Mouse (Mus musculus): ENCODE results near the gene Rap2a.
A peak's percentile ranks its signal among the peaks of the same experiment; 100 is the strongest.

Rap2a gene

DNA sequence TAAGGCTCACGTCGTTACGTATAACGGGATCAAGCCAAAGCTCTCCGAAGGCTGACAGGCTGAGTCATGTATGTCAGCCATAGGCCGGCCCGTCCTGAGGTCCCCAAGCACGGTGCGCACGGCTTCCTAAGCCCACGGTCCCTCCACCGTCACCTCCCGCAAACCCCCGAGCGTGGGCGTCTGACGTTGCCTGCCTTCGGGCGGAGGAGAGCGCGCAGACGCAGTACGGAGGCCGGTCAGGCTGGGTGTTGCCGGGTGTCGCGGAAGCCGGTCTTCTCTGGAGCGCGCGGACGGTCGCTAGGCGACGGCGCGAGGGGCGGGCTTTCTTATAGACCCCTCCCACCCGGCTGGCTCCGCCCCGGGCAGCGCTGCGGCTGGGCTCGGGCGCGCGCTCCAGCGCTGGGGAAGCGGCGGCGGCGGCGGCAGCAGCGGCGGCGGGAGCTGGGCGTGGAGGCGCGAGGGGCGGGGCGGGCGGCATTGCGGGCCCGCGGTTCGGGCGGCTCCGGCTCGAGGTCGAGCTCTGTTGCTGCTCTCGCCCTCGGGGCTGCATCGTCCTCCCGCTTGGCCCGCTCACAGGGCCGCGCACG, at the start of gene Rap2a:
Gene Rap2a, plus strand, starts transcription at position 463 of the 587 bp plus-strand sequence.
- DNase-seq (ENCODE audit: low spot score) = peak; percentile 92

GRCm38 (mm10) chr14:120428497-120428896, 49.7 kb upstream of the Rap2a start:
- no peak for DNase-seq (ENCODE audit: low spot score)

- peak; percentile 15 for DNase-seq (ENCODE audit: low spot score)
Measured at GRCm38 (mm10) chr14:120432773-120433172, 45.5 kb upstream of the Rap2a start.

GRCm38 (mm10) chr14:120433931-120434398, 44.3 kb upstream of the Rap2a start:
- DNase-seq (ENCODE audit: low spot score) = no peak

DNA sequence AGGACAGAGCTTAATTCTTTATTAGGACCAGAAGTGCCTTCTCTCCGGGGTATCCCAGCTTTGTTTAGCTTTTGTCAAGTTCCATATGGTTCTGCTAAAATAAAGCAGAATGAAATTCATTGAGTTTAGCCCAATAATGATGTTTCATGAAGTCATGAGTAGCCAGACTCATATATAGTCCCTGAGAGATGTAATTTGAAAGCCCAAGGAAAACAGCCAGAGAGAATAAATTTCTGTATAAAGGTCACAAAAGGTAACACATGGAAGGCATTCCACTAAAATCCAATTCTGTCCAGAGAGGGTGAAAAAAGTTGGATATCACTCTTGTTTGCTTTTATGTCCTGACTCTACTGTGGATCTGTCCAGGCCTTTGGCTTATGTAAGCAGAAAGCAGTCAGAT, 43.4 kb upstream of the Rap2a start:
- DNase-seq (ENCODE audit: low spot score) = no peak

DNA sequence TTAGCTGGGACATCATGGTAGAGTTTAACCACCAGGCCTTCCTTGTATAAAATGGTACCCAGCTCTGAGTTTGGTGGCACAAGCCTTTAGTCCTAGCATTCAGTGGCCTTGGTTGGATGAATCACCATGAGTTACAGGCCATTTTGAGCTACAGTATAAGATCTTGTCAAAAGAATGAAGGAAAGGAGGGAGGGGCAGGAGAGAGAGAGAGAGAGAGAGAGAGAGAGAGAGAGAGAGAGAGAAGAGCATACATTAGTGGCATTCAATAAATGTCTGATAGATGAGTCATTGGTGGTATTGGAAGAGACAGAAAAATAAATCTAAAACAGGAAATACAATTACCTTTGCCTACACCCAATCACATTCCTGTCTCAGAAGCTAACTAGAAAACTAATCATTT, 37.5 kb upstream of the Rap2a start:
- no peak for DNase-seq (ENCODE audit: low spot score)

DNA sequence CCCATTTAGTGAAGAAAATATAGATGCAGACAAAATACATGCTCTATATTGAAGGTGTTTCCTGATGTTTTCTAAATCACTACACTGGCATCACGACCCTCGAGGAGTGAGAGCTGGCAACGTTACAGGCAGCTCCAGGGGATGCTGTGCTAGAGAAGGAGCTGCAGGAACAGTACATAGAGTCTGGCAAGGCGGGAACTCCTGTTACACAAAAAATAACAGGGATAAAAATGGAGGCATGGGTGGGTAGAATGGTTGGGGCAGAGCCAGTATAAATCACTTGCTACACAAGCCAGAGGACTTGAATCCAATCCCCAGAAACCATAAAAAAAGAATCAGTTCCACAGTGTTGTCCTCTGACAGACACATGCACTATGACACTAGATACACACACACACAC, 37.0 kb upstream of the Rap2a start:
- no peak for DNase-seq (ENCODE audit: low spot score)

DNA sequence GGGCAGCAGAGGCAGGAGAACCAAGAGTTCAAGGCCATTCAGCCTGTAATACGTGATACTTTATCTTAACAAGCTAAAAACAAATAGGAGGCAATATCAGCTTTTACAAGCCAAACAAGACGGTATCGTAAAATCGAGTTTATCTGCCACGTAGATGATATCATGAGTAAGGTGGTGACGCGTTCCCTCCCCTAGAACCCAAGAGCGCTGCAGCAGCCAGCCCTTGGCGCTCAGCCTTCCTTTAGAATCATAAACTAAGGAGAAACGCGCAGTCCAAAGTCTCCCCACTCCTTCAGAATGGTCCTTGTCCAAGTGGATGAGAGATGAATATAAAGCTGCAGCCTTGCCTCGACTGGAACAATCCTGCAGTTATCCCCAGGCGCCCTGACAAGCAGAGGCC, 36.4 kb upstream of the Rap2a start:
- no peak for DNase-seq (ENCODE audit: low spot score)

DNA sequence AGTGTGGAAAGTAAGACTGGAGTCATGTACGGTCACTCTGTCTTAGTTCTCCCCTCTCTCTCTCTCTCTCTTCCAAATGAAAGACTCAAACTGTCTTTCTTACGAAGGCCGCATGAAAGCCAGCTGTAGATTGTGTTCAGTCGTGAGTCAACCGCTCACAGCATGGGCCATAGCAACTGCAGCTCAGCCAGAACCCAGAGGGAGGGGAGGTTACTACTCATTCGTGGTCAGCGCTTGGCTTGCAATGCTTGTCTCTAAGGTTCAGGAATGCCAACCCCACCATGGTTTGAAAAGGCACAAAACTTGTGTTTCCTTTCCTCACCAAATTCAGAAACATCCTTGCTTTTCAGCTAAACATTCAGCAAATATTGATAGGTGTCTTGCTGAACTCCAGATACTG, 24.0 kb upstream of the Rap2a start:
- DNase-seq (ENCODE audit: low spot score) = peak; percentile 6

DNA sequence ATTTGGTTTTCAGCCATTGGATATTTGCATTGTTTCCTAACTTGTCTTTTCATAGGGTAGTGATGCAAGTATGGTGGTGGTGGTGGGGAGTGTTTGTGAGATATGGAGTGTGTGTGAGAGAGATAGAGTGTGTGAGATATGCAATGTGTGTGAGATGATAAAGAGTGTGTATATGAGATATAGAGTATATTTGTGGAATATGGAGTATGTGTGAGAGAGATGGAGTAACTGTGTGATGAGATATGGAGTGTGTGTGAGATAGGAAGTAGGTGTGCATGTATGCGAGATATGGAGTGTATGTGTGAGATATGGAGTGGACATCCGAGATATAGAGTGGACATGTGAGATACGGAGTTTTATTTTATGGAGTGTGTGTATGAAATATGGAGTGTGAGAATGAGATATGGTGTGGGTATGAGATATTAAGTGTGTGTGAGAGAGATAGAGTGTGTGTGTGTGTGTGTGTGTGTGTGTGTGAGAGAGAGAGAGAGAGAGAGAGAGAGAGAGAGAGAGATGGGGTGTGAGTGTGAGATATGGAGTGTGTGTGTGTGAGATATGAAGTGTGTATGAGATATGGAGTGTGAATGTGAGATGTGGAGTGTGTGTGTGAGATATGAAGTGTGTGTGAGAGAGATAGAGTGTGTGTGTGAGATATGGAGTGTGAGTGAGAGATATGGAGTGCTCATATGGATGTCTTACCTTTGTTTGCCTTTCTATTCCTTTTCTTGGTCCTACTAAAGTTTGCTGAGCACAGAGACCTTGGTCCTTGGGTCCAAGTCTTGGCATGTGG, 14.1 kb upstream of the Rap2a start:
- DNase-seq (ENCODE audit: low spot score) = no peak

- DNase-seq (ENCODE audit: low spot score) = no peak
Measured at GRCm38 (mm10) chr14:120466816-120467215, 11.4 kb upstream of the Rap2a start.

GRCm38 (mm10) chr14:120469126-120469790, 9.0 kb upstream of the Rap2a start:
- DNase-seq (ENCODE audit: low spot score) = no peak

- no peak for DNase-seq (ENCODE audit: low spot score)
Measured at GRCm38 (mm10) chr14:120476186-120476697, 2.0 kb upstream of the Rap2a start.

- peak; percentile 97 for DNase-seq (ENCODE audit: low spot score)
Measured at GRCm38 (mm10) chr14:120477288-120477981, 809 bp upstream of the Rap2a start.

DNA sequence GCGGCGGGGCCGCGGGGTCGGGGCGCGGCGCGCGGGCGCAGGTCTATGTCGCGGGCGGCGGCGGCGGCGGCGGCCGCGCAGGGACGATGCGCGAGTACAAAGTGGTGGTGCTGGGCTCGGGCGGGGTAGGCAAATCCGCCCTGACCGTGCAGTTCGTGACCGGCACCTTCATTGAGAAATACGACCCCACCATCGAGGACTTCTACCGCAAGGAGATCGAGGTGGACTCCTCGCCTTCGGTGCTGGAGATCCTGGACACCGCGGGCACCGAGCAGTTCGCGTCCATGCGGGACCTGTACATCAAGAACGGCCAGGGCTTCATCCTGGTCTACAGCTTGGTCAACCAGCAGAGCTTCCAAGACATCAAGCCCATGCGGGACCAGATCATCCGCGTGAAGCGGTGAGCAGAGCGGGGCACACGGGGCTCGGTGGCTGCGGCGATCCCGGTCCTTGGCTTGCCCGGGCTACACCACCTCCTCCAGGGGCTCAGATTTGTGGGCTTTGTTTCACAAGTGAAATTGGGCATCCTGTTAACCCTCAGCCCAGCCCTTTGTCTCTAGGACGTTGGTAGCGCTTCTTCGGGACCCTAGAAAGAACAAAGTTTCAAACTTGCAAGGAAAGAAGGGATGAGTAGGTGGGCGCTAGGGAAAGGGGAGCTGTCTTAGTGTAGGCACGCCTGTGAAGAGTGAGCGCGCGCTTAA, 547 bp downstream of the Rap2a start:
- peak; percentile 55 for DNase-seq (ENCODE audit: low spot score)

DNA sequence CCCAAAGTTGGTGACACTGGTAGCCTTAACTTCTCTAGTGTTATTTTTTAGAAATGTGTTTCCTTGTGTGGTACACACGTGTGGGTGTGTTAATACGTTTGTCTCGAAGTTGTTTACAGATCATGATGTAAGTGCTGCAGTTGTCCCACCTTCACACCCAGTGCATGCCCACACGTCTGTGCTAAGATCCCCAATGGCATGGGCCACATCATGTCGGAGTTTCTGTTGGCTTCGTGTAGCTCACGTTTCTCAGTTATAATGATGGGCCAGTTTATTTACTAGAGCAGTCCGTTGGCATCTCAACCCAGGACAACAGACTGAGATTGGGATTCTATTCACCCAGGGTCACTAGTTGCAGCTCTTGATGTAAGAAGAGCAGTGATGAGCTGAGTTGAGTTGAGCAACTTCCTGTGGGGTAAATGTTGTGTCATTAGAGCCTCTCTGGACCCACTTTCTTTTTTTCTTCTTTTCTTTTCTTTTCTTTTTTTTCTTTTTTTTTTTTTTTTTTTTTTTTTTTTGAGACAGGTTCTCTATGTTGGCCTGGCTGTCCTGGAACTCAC, 2.2 kb downstream of the Rap2a start:
- DNase-seq (ENCODE audit: low spot score) = no peak

GRCm38 (mm10) chr14:120480927-120481326, 2.7 kb downstream of the Rap2a start:
- no peak for DNase-seq (ENCODE audit: low spot score)

- DNase-seq (ENCODE audit: low spot score) = no peak
Measured at GRCm38 (mm10) chr14:120484561-120484960, 6.3 kb downstream of the Rap2a start.

GRCm38 (mm10) chr14:120496284-120496683, 18.0 kb downstream of the Rap2a start:
- no peak for DNase-seq (ENCODE audit: low spot score)

DNA sequence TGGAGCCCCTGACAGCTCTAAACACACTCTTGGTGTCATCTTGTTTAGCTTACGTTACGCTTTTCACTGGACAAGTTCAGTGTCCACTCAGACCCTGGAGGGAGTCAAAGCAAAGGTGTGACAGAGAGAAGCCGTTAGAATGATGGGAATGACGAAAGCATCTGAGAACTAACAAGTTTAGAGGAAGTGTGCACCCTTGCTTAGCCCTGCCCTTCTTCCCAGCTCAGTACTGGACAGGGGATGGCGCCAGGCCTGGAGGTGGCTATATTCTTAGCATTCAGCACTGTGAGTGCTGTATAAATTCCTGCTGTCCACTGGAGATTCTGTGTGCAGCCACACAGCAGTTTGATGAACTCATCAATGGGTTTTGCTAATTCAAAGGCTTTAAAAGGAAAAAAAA, 18.6 kb downstream of the Rap2a start:
- DNase-seq (ENCODE audit: low spot score) = no peak

- no peak for DNase-seq (ENCODE audit: low spot score)
Measured at GRCm38 (mm10) chr14:120499096-120499495, 20.9 kb downstream of the Rap2a start.
